Mouse (Mus musculus) forebrain, embryonic 16.5 days (tissue): ENCODE data around the gene Cfap299. TPM values are rescaled to one million over a fixed set of nuclear protein-coding genes. Genes with fewer than 3 reads are reported as not detected.

ENCODE experiments used
- ATAC-seq: fragments of 200-750 bp; cut with Nextera tagmentation; 2 replicates; pipeline ENCODE4 v1.8.0; 2017; ENCODE audit warnings: mild to moderate bottlenecking, moderate library complexity
- H3K27ac ChIP-seq: fragments of 300-500 bp; sonication (generic); 2 replicates; pipeline ENCODE4 v1.5.1; 2014; ENCODE audit warnings: low read length, control low read depth
- H3K27me3 ChIP-seq: fragments of 300-500 bp; sonication (generic); replicated peaks from 2 replicates; pipeline ENCODE4 v1.6.1; 2014; ENCODE audit warnings: low read length; ENCODE audit not compliant: control insufficient read depth, insufficient read depth
- H3K36me3 ChIP-seq: fragments of 300-500 bp; sonication (generic); 2 replicates; pipeline ENCODE4 v1.6.1; 2014; ENCODE audit not compliant: control insufficient read depth, insufficient read depth
- H3K4me1 ChIP-seq: fragments of 300-500 bp; sonication (generic); replicated peaks from 2 replicates; pipeline ENCODE4 v1.6.1; 2014; ENCODE audit warnings: low read length; ENCODE audit not compliant: control insufficient read depth, insufficient read depth
- H3K4me2 ChIP-seq: fragments of 300-500 bp; sonication (generic); 2 replicates; pipeline ENCODE4 v1.6.1; 2014; ENCODE audit warnings: mild to moderate bottlenecking, low read length, control low read depth
- H3K4me3 ChIP-seq: fragments of 300-500 bp; sonication (generic); replicated peaks from 2 replicates; pipeline ENCODE4 v1.5.1; 2014; ENCODE audit warnings: mild to moderate bottlenecking, low read length, control low read depth
- H3K9ac ChIP-seq: fragments of 300-500 bp; sonication (generic); replicated peaks from 2 replicates; pipeline ENCODE4 v1.6.1; 2014; ENCODE audit warnings: low read depth, low read length, control low read depth
- H3K9me3 ChIP-seq: fragments of 300-500 bp; sonication (generic); 2 replicates; pipeline ENCODE4 v1.6.1; 2016; ENCODE audit warnings: low read length; ENCODE audit not compliant: control insufficient read depth
- WGBS: fragments of 180-500 bp; shearing (Covaris S2); extraction: QIAGEN DNeasy Blood & Tissue Kit; methylation state at CpG from one replicate; pipeline ENCODE4 v1.1.7; 2014; 5-methylcytosine and 5-hydroxymethylcytosine counted together
- polyA plus RNA-seq: library from polyadenylated mRNA; unstranded; fragments of >200 nt; fragmentation: Nextera tagmentation; extraction: Ambion mirVana; gene quantifications from 2 replicates; pipeline ENCODE4 v1.2.1, GENCODE M21; 2015

The Cfap299 gene
- polyA plus RNA-seq, 1 experiment from 2014 or later, result 0.92 TPM

GRCm38 (mm10) chr5:98368822-98369221, 39.7 kb downstream of the Cfap299 start:
- ATAC-seq, result peak; percentile 73
- Histone ChIP-seq H3K4me1 (peaks cover 3% of the 10 kb centered on the region; the same call in 1 of the 2 replicates), H3K36me3 (no peaks in the 10 kb centered on the region), H3K27me3 (no peaks in the 10 kb centered on the region), H3K4me2 (no peak overlapping the region), H3K27ac (no peak overlapping the region), H3K4me3 (no peak overlapping the region), H3K9ac (no peak overlapping the region), H3K9me3 (no peaks in the 10 kb centered on the region)
- WGBS, result 84% methylated on average over 4 of the region's 4 CpGs

- no peaks in the 10 kb centered on the region for H3K27me3 ChIP-seq
- H3K4me3 ChIP-seq, result no peak overlapping the region
- no peaks in the 10 kb centered on the region for H3K36me3 ChIP-seq
- H3K4me2 ChIP-seq, result no peak overlapping the region
- ATAC-seq, result no peak
- H3K4me1 ChIP-seq, result peaks cover 3% of the 10 kb centered on the region; the same call in 1 of the 2 replicates
- H3K27ac ChIP-seq, result no peak overlapping the region; the same call in 1 of the 2 replicates
- no peaks in the 10 kb centered on the region for H3K9me3 ChIP-seq
- WGBS, result 66% methylated on average over 7 of the region's 7 CpGs
- H3K9ac ChIP-seq, result no peak overlapping the region
These were observed 40.3 kb downstream of the Cfap299 start for GRCm38 (mm10) chr5:98369426-98369825.

- WGBS, result 28% methylated on average over 8 of the region's 8 CpGs
- Histone ChIP-seq H3K9me3 (no peaks in the 10 kb centered on the region), H3K4me3 (no peak overlapping the region), H3K27ac (no peak overlapping the region), H3K9ac (no peak overlapping the region), H3K27me3 (no peaks in the 10 kb centered on the region), H3K36me3 (no peaks in the 10 kb centered on the region), H3K4me2 (no peak overlapping the region), H3K4me1 (no peaks in the 10 kb centered on the region)
- peak; percentile 45; the same call in 1 of the 2 replicates for ATAC-seq
These were observed 47.1 kb downstream of the Cfap299 start for GRCm38 (mm10) chr5:98376058-98376798.

GRCm38 (mm10) chr5:98376799-98377090, 47.6 kb downstream of the Cfap299 start:
- Histone ChIP-seq H3K9me3 (no peaks in the 10 kb centered on the region), H3K27ac (no peak overlapping the region), H3K9ac (no peak overlapping the region), H3K27me3 (no peaks in the 10 kb centered on the region), H3K4me3 (no peak overlapping the region), H3K4me1 (no peaks in the 10 kb centered on the region), H3K36me3 (no peaks in the 10 kb centered on the region), H3K4me2 (no peak overlapping the region)
- 10% methylated on average over 4 of the region's 4 CpGs for WGBS
- ATAC-seq, result no peak

GRCm38 (mm10) chr5:98380360-98380759, 51.3 kb downstream of the Cfap299 start:
- H3K9ac ChIP-seq, result no peak overlapping the region
- no peaks in the 10 kb centered on the region for H3K4me1 ChIP-seq
- H3K4me3 ChIP-seq, result no peak overlapping the region
- H3K36me3 ChIP-seq, result no peaks in the 10 kb centered on the region
- H3K9me3 ChIP-seq, result no peaks in the 10 kb centered on the region
- no peaks in the 10 kb centered on the region for H3K27me3 ChIP-seq
- no peak for ATAC-seq
- H3K4me2 ChIP-seq, result no peak overlapping the region
- 71% methylated on average over 4 of the region's 4 CpGs for WGBS
- H3K27ac ChIP-seq, result no peak overlapping the region

GRCm38 (mm10) chr5:98387054-98387453, 58.0 kb downstream of the Cfap299 start:
- H3K36me3 ChIP-seq, result no peaks in the 10 kb centered on the region
- no peak overlapping the region for H3K9ac ChIP-seq
- no peak overlapping the region for H3K4me3 ChIP-seq
- WGBS, result 59% methylated on average over 3 of the region's 3 CpGs
- ATAC-seq, result no peak
- H3K27me3 ChIP-seq, result no peaks in the 10 kb centered on the region
- no peak overlapping the region for H3K27ac ChIP-seq
- H3K9me3 ChIP-seq, result no peaks in the 10 kb centered on the region
- no peaks in the 10 kb centered on the region for H3K4me1 ChIP-seq
- H3K4me2 ChIP-seq, result no peak overlapping the region

- H3K4me2 ChIP-seq, result no peak overlapping the region
- H3K27ac ChIP-seq, result no peak overlapping the region
- 81% methylated on average over 1 of the region's 1 CpGs for WGBS
- no peak overlapping the region for H3K9ac ChIP-seq
- H3K27me3 ChIP-seq, result no peaks in the 10 kb centered on the region
- H3K4me3 ChIP-seq, result no peak overlapping the region
- no peaks in the 10 kb centered on the region for H3K36me3 ChIP-seq
- H3K9me3 ChIP-seq, result no peaks in the 10 kb centered on the region
- no peak for ATAC-seq
- no peaks in the 10 kb centered on the region for H3K4me1 ChIP-seq
These were observed 73.1 kb downstream of the Cfap299 start for GRCm38 (mm10) chr5:98402165-98402564.

GRCm38 (mm10) chr5:98410060-98410459, 81.0 kb downstream of the Cfap299 start:
- H3K9me3 ChIP-seq, result no peaks in the 10 kb centered on the region
- ATAC-seq, result no peak
- H3K27me3 ChIP-seq, result no peaks in the 10 kb centered on the region
- H3K4me2 ChIP-seq, result no peak overlapping the region
- H3K4me3 ChIP-seq, result no peak overlapping the region
- no peak overlapping the region for H3K9ac ChIP-seq
- no peaks in the 10 kb centered on the region for H3K36me3 ChIP-seq
- WGBS, result 73% methylated on average over 2 of the region's 2 CpGs
- H3K4me1 ChIP-seq, result no peaks in the 10 kb centered on the region
- no peak overlapping the region for H3K27ac ChIP-seq

GRCm38 (mm10) chr5:98416385-98417145, 87.5 kb downstream of the Cfap299 start:
- no peak overlapping the region for H3K4me3 ChIP-seq
- ATAC-seq, result no peak
- no peak overlapping the region for H3K4me2 ChIP-seq
- WGBS, result 89% methylated on average over 9 of the region's 9 CpGs
- no peaks in the 10 kb centered on the region for H3K4me1 ChIP-seq
- H3K27me3 ChIP-seq, result no peaks in the 10 kb centered on the region
- H3K36me3 ChIP-seq, result no peaks in the 10 kb centered on the region
- no peak overlapping the region for H3K27ac ChIP-seq
- H3K9me3 ChIP-seq, result no peaks in the 10 kb centered on the region
- H3K9ac ChIP-seq, result no peak overlapping the region
